Comparison of ENCODE assay signal across 24 mouse cellular contexts in genomic region chr7:75866557-75866956, GRCm38 (mm10).
"Had no signal": no experiment of that assay in that cellular context is flagged by ENCODE, and none has a peak within 500 bp of the region (broad histone marks: within the 10 kb centered on the region; RNA-seq: fewer than 3 reads in every experiment).

No protein-coding gene starts in this region.

- H3K27me3 ChIP-seq: heart, embryonic 12.5 days; hindbrain, embryonic 12.5 days; kidney, embryonic 15.5 days; limb, embryonic 13.5 days had no signal

- H3K9me3 ChIP-seq: heart, embryonic 10.5 days; hindbrain, embryonic 12.5 days; kidney, embryonic 15.5 days; limb, embryonic 13.5 days had no signal

- ATAC-seq: hindbrain, postnatal 0 days; intestine, embryonic 16.5 days had no signal

- DNase-seq: gastrocnemius, adult 2 months; gastrocnemius, postnatal 10 days; gastrocnemius, postnatal 25 days; heart, adult 18-20 months; heart, postnatal 10 days; heart, postnatal 4 days; kidney, adult 11 months; kidney, adult 2 months; kidney, adult 9 months; kidney, postnatal 14 days; kidney, postnatal 36 days; layer of hippocampus, adult 9-11 months; layer of hippocampus, postnatal 36 days; left cerebral cortex, postnatal 4 days had no signal

- H3K4me3 ChIP-seq: gastrocnemius, adult 2 months; heart, embryonic 10.5 days; heart, embryonic 12.5 days; hindbrain, embryonic 10.5 days; hindbrain, embryonic 12.5 days; kidney, embryonic 15.5 days; limb, embryonic 13.5 days had no signal

- H3K27ac ChIP-seq: gastrocnemius, adult 2 months; heart, embryonic 10.5 days; hindbrain, embryonic 10.5 days; hindbrain, embryonic 12.5 days; hindbrain, embryonic 14.5 days; hindbrain, postnatal 0 days; kidney, embryonic 15.5 days; kidney, postnatal 0 days; limb, embryonic 13.5 days had no signal

- H3K4me2 ChIP-seq: heart, embryonic 12.5 days; hindbrain, embryonic 12.5 days; hindbrain, embryonic 14.5 days; kidney, embryonic 15.5 days; limb, embryonic 13.5 days had no signal

- H3K9ac ChIP-seq: heart, embryonic 12.5 days; hindbrain, embryonic 12.5 days; hindbrain, embryonic 14.5 days; kidney, embryonic 15.5 days; limb, embryonic 13.5 days had no signal
